Mouse (Mus musculus) lung, postnatal 0 days (tissue): ENCODE data around the gene Lrrc57.

Source experiments
- CTCF ChIP-seq: IDR thresholded peaks from 2 replicates; pipeline ENCODE4 v1.5.1; 2016; ENCODE audit warnings: antibody characterized with exemption, mild to moderate bottlenecking
- EP300 ChIP-seq: IDR thresholded peaks from 2 replicates; pipeline ENCODE4 v1.6.1; 2016; ENCODE audit warnings: antibody characterized with exemption, mild to moderate bottlenecking, control low read depth

- no peak for TF ChIP-seq CTCF
- no peak for TF ChIP-seq EP300
Measured at GRCm38 (mm10) chr2:120599506-120599905, 9.8 kb downstream of the Lrrc57 start.
